Mouse (Mus musculus) ES-E14 (cell line): ENCODE results near the gene Oprl1.

Experiments
- CHD2 ChIP-seq: IDR thresholded peaks from 2 replicates; pipeline ENCODE4 v1.6.1; 2014; ENCODE audit warnings: mild to moderate bottlenecking, low read depth, low read length, inconsistent platforms
- HCFC1 ChIP-seq: IDR thresholded peaks from 2 replicates; pipeline ENCODE4 v1.6.1; 2012; ENCODE audit warnings: low read length, inconsistent platforms, borderline replicate concordance; ENCODE audit not compliant: insufficient read depth
- MAFK ChIP-seq: IDR thresholded peaks from 2 replicates; pipeline ENCODE4 v1.6.1; 2014; ENCODE audit warnings: mild to moderate bottlenecking, low read depth, low read length, inconsistent platforms; ENCODE audit not compliant: insufficient read depth
- ZC3H11A ChIP-seq: IDR thresholded peaks from 2 replicates; pipeline ENCODE4 v1.6.1; 2012; ENCODE audit warnings: low read depth, mild to moderate bottlenecking, inconsistent platforms, low read length, borderline replicate concordance
- ZNF384 ChIP-seq: IDR thresholded peaks from 2 replicates; pipeline ENCODE4 v1.6.1; 2012; ENCODE audit warnings: low read depth, low read length, inconsistent platforms

DNA sequence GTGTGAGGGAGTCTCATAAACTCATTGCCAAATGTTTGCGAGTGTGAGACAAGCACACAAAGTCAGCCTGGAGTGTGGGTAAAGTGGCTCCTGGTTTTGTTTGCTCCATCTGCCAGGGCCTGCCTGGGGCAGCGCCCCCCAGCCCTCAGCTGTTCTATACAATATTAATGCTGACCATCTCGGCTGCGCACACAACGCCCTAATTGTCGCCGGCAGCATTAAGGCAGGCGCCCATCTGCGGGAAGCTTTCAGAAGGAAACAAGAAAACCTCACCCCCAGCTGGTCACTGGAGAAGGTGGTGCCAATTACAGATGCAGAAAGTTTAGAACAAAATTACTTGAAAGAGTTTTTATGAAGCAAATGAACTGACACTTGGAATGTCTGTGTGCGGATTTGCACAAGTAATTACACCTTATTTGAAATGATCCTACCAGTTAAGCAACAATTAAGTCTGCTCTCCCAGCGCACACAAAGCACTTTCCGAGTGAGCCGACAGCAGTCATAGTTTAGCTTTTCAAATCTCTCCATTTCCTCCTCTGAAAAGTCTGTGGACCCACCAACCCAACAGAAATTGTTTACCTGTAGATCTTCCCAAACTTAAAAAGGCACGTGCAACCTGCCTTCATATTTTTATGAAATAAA is 49.2 kb downstream of the Oprl1 start:
- no peak for TF ChIP-seq MAFK
- no peak for TF ChIP-seq HCFC1
- no peak for TF ChIP-seq CHD2
- no peak for TF ChIP-seq ZC3H11A
- no peak for TF ChIP-seq ZNF384
